Mouse (Mus musculus): ENCODE measurements around the gene Dpp6. TPM values are rescaled to one million over a fixed set of nuclear protein-coding genes. Genes with fewer than 3 reads are reported as not detected.

Gene Dpp6
- polyA plus RNA-seq, 1 experiment from 2014 or later, result 15.0 TPM

GRCm38 (mm10) chr5:27526906-27527305 lies 709.9 kb downstream of the Dpp6 start:
- Histone ChIP-seq H3K9me3 (no peaks in the 10 kb centered on the region), H3K4me2 (no peak overlapping the region), H3K4me1 (no peaks in the 10 kb centered on the region), H3K27me3 (no peaks in the 10 kb centered on the region), H3K36me3 (replicated peaks) (no peaks in the 10 kb centered on the region), H3K9ac (no peak overlapping the region), H3K4me3 (replicated peaks) (no peak overlapping the region), H3K27ac (no peak overlapping the region)
- ATAC-seq (ENCODE audit: low FRiP score), result no peak
- 91% methylated on average over 1 of the region's 1 CpGs for WGBS

- Histone ChIP-seq H3K4me1 (no peaks in the 10 kb centered on the region), H3K9me3 (no peaks in the 10 kb centered on the region), H3K4me3 (replicated peaks) (no peak overlapping the region), H3K9ac (no peak overlapping the region), H3K4me2 (no peak overlapping the region), H3K27ac (no peak overlapping the region), H3K27me3 (no peaks in the 10 kb centered on the region), H3K36me3 (replicated peaks) (no peaks in the 10 kb centered on the region)
- 15% methylated on average over 2 of the region's 2 CpGs for WGBS
- ATAC-seq (ENCODE audit: low FRiP score), result peak; percentile 67; the same call in 1 of the 2 replicates
These were observed 727.8 kb downstream of the Dpp6 start for GRCm38 (mm10) chr5:27544816-27545270.

- 86% methylated on average over 4 of the region's 4 CpGs for WGBS
- H3K27ac ChIP-seq, result no peak overlapping the region
- no peaks in the 10 kb centered on the region for H3K9me3 ChIP-seq
- H3K27me3 ChIP-seq, result no peaks in the 10 kb centered on the region
- no peak overlapping the region for H3K9ac ChIP-seq
- no peak overlapping the region for H3K4me3 ChIP-seq (replicated peaks)
- H3K4me1 ChIP-seq, result no peaks in the 10 kb centered on the region
- no peak for ATAC-seq (ENCODE audit: low FRiP score)
- H3K4me2 ChIP-seq, result no peak overlapping the region
- H3K36me3 ChIP-seq (replicated peaks), result no peaks in the 10 kb centered on the region
These were observed 732.3 kb downstream of the Dpp6 start for GRCm38 (mm10) chr5:27549291-27549690.

- no peak for ATAC-seq (ENCODE audit: low FRiP score)
- no peak overlapping the region for H3K4me2 ChIP-seq
- H3K4me3 ChIP-seq (replicated peaks), result no peak overlapping the region
- H3K4me1 ChIP-seq, result peaks cover 3% of the 10 kb centered on the region; the same call in 1 of the 2 replicates
- H3K27me3 ChIP-seq, result no peaks in the 10 kb centered on the region
- no peaks in the 10 kb centered on the region for H3K9me3 ChIP-seq
- H3K9ac ChIP-seq, result no peak overlapping the region
- H3K27ac ChIP-seq, result no peak overlapping the region
- H3K36me3 ChIP-seq (replicated peaks), result no peaks in the 10 kb centered on the region
- WGBS, result 81% methylated on average over 7 of the region's 7 CpGs
These were observed 748.7 kb downstream of the Dpp6 start for GRCm38 (mm10) chr5:27565700-27566099.

- no peak overlapping the region for H3K9ac ChIP-seq
- ATAC-seq (ENCODE audit: low FRiP score), result peak; percentile 55
- peaks cover 6% of the 10 kb centered on the region; the same call in 1 of the 2 replicates for H3K4me1 ChIP-seq
- peak overlapping the region; percentile 46; the same call in 1 of the 2 replicates for H3K27ac ChIP-seq
- no peaks in the 10 kb centered on the region for H3K9me3 ChIP-seq
- 55% methylated on average over 8 of the region's 8 CpGs for WGBS
- H3K4me3 ChIP-seq (replicated peaks), result no peak overlapping the region
- H3K36me3 ChIP-seq (replicated peaks), result no peaks in the 10 kb centered on the region
- no peaks in the 10 kb centered on the region for H3K27me3 ChIP-seq
- no peak overlapping the region for H3K4me2 ChIP-seq
These were observed 771.2 kb downstream of the Dpp6 start for GRCm38 (mm10) chr5:27587970-27588758.

GRCm38 (mm10) chr5:27604132-27604531 lies 787.1 kb downstream of the Dpp6 start:
- WGBS, result 97% methylated on average over 1 of the region's 1 CpGs
- H3K4me2 ChIP-seq, result no peak overlapping the region
- H3K27me3 ChIP-seq, result no peaks in the 10 kb centered on the region
- H3K9me3 ChIP-seq, result no peaks in the 10 kb centered on the region
- H3K4me3 ChIP-seq (replicated peaks), result no peak overlapping the region
- no peaks in the 10 kb centered on the region for H3K36me3 ChIP-seq (replicated peaks)
- no peak for ATAC-seq (ENCODE audit: low FRiP score)
- H3K27ac ChIP-seq, result no peak overlapping the region
- no peaks in the 10 kb centered on the region for H3K4me1 ChIP-seq
- H3K9ac ChIP-seq, result no peak overlapping the region

- ATAC-seq (ENCODE audit: low FRiP score), result no peak
- Histone ChIP-seq H3K4me3 (replicated peaks) (no peak overlapping the region), H3K27ac (no peak overlapping the region), H3K36me3 (replicated peaks) (no peaks in the 10 kb centered on the region), H3K4me2 (no peak overlapping the region), H3K9me3 (no peaks in the 10 kb centered on the region), H3K4me1 (no peaks in the 10 kb centered on the region), H3K27me3 (no peaks in the 10 kb centered on the region), H3K9ac (no peak overlapping the region)
- 35% methylated on average over 7 of the region's 7 CpGs for WGBS
These were observed 798.8 kb downstream of the Dpp6 start for GRCm38 (mm10) chr5:27615769-27616168.

- no peak overlapping the region for H3K27ac ChIP-seq
These were observed 804.8 kb downstream of the Dpp6 start for GRCm38 (mm10) chr5:27621811-27622210.

GRCm38 (mm10) chr5:27623876-27624275 lies 806.9 kb downstream of the Dpp6 start:
- no peak for ATAC-seq (ENCODE audit: low FRiP score)
- no peaks in the 10 kb centered on the region for H3K27me3 ChIP-seq

More at GRCm38 (mm10) chr5:27621811-27622210, 804.8 kb downstream of the Dpp6 start:
- H3K4me1 ChIP-seq, result no peaks in the 10 kb centered on the region
- no peak for ATAC-seq (ENCODE audit: low FRiP score)
- H3K4me3 ChIP-seq (replicated peaks), result no peak overlapping the region
- H3K9ac ChIP-seq, result no peak overlapping the region
- H3K36me3 ChIP-seq (replicated peaks), result no peaks in the 10 kb centered on the region
- H3K9me3 ChIP-seq, result no peaks in the 10 kb centered on the region
- H3K4me2 ChIP-seq, result no peak overlapping the region
- H3K27me3 ChIP-seq, result no peaks in the 10 kb centered on the region

GRCm38 (mm10) chr5:27632151-27632550 lies 815.1 kb downstream of the Dpp6 start:
- H3K9ac ChIP-seq, result no peak overlapping the region
- no peaks in the 10 kb centered on the region for H3K27me3 ChIP-seq
- no peak for ATAC-seq (ENCODE audit: low FRiP score)
- H3K9me3 ChIP-seq, result no peaks in the 10 kb centered on the region
- H3K27ac ChIP-seq, result no peak overlapping the region
- no peaks in the 10 kb centered on the region for H3K36me3 ChIP-seq (replicated peaks)
- 77% methylated on average over 2 of the region's 2 CpGs for WGBS
- H3K4me2 ChIP-seq, result no peak overlapping the region
- no peaks in the 10 kb centered on the region for H3K4me1 ChIP-seq
- H3K4me3 ChIP-seq (replicated peaks), result no peak overlapping the region

More at GRCm38 (mm10) chr5:27623876-27624275, 806.9 kb downstream of the Dpp6 start:
- 85% methylated on average over 1 of the region's 1 CpGs for WGBS
- Histone ChIP-seq H3K4me2 (no peak overlapping the region), H3K4me1 (no peaks in the 10 kb centered on the region), H3K27ac (no peak overlapping the region), H3K9ac (no peak overlapping the region), H3K9me3 (no peaks in the 10 kb centered on the region), H3K4me3 (replicated peaks) (no peak overlapping the region), H3K36me3 (replicated peaks) (no peaks in the 10 kb centered on the region)

GRCm38 (mm10) chr5:27635941-27636340 lies 818.9 kb downstream of the Dpp6 start:
- 70% methylated on average over 2 of the region's 2 CpGs for WGBS

GRCm38 (mm10) chr5:27641876-27642275 lies 824.9 kb downstream of the Dpp6 start:
- WGBS, result 85% methylated on average over 1 of the region's 1 CpGs
- H3K36me3 ChIP-seq (replicated peaks), result no peaks in the 10 kb centered on the region
- ATAC-seq (ENCODE audit: low FRiP score), result no peak
- no peaks in the 10 kb centered on the region for H3K4me1 ChIP-seq
- H3K27me3 ChIP-seq, result no peaks in the 10 kb centered on the region
- H3K9me3 ChIP-seq, result no peaks in the 10 kb centered on the region
- H3K4me2 ChIP-seq, result no peak overlapping the region
- no peak overlapping the region for H3K9ac ChIP-seq
- no peak overlapping the region for H3K4me3 ChIP-seq (replicated peaks)
- no peak overlapping the region for H3K27ac ChIP-seq

More at GRCm38 (mm10) chr5:27635941-27636340, 818.9 kb downstream of the Dpp6 start:
- ATAC-seq (ENCODE audit: low FRiP score), result no peak
- Histone ChIP-seq H3K9ac (no peak overlapping the region), H3K36me3 (replicated peaks) (no peaks in the 10 kb centered on the region), H3K9me3 (no peaks in the 10 kb centered on the region), H3K27me3 (no peaks in the 10 kb centered on the region), H3K4me1 (no peaks in the 10 kb centered on the region), H3K4me3 (replicated peaks) (no peak overlapping the region), H3K4me2 (no peak overlapping the region), H3K27ac (no peak overlapping the region)
